ENCODE assay signal across 8 mouse cellular contexts in genomic region chr13:54503278-54503603, GRCm38 (mm10). TPM values are rescaled to one million over a fixed set of nuclear protein-coding genes. Genes with fewer than 3 reads are reported as not detected.
A peak's percentile ranks its signal among the peaks of the same experiment; 100 is the strongest.
DNase-seq lines count a peak whose midpoint lies in the region; ATAC-seq lines count a peak whose summit lies in the region.

No protein-coding gene starts in this region.

- H3K9ac ChIP-seq in heart, embryonic 15.5 days = peak overlapping the region; percentile 73
- H3K9ac ChIP-seq in hindbrain, embryonic 12.5 days = peak overlapping the region; percentile 84
- peak overlapping the region; percentile 81; the same call in 1 of the 2 replicates for H3K9ac ChIP-seq in midbrain, embryonic 11.5 days (ENCODE audit: low read length)

- H3K27me3 ChIP-seq in heart, embryonic 15.5 days = no peaks in the 10 kb centered on the region; the same call in 1 of the 2 replicates
- peaks cover 3% of the 10 kb centered on the region; the same call in 1 of the 2 replicates for H3K27me3 ChIP-seq in hindbrain, embryonic 12.5 days
- peaks cover 5% of the 10 kb centered on the region; the same call in 1 of the 2 replicates for H3K27me3 ChIP-seq in midbrain, embryonic 11.5 days (ENCODE audit: control insufficient read depth, insufficient read depth, low read length)

- peak overlapping the region; percentile 88 for H3K4me2 ChIP-seq in heart, embryonic 15.5 days
- peak overlapping the region; percentile 60 for H3K4me2 ChIP-seq in hindbrain, embryonic 12.5 days (replicated peaks)
- H3K4me2 ChIP-seq in midbrain, embryonic 11.5 days = peak overlapping the region; percentile 93

- 3% methylated on average over 14 of the region's 14 CpGs for WGBS in heart, embryonic 15.5 days
- WGBS in hindbrain, embryonic 12.5 days = 2% methylated on average over 14 of the region's 14 CpGs
- 3% methylated on average over 14 of the region's 14 CpGs for WGBS in midbrain, embryonic 11.5 days

- peaks cover 16% of the 10 kb centered on the region for H3K4me1 ChIP-seq in heart, embryonic 15.5 days (replicated peaks)
- peaks cover 11% of the 10 kb centered on the region for H3K4me1 ChIP-seq in hindbrain, embryonic 12.5 days
- H3K4me1 ChIP-seq in midbrain, embryonic 11.5 days (ENCODE audit: control insufficient read depth, insufficient read depth, low read length) = peaks cover 9% of the 10 kb centered on the region; the same call in 1 of the 2 replicates

- DNase-seq in heart, postnatal 4 days = no peak
- DNase-seq in MEL-GATA-1-ER (ENCODE audit: extremely low read depth, low read depth) = peak; percentile 12
- peak; percentile 93 for DNase-seq in midbrain, embryonic 11.5 days (ENCODE audit: low spot score, missing footprints)
- no peak for DNase-seq in spleen, postnatal 4 days (ENCODE audit: low spot score in 2 of 2)
- no peak for DNase-seq in gastrocnemius, adult 18-20 months (ENCODE audit: low spot score)
- DNase-seq in thymus, postnatal 36 days = no peak

- no peak overlapping the region for H3K27ac ChIP-seq in heart, embryonic 15.5 days
- peak overlapping the region; percentile 45; the same call in 1 of the 2 replicates for H3K27ac ChIP-seq in hindbrain, embryonic 12.5 days
- no peak overlapping the region for H3K27ac ChIP-seq in midbrain, embryonic 11.5 days (ENCODE audit: low read depth, low read length)

- ATAC-seq in heart, embryonic 15.5 days (replicated peaks; ENCODE audit: insufficient number of reproducible peaks, insufficient read depth, low FRiP score, low read depth) = no peak
- ATAC-seq in hindbrain, embryonic 12.5 days (ENCODE audit: low FRiP score) = peak; percentile 79
- peak; percentile 79 for ATAC-seq in midbrain, embryonic 11.5 days (ENCODE audit: low FRiP score)

- H3K36me3 ChIP-seq in heart, embryonic 15.5 days = no peaks in the 10 kb centered on the region
- H3K36me3 ChIP-seq in hindbrain, embryonic 12.5 days = no peaks in the 10 kb centered on the region
- no peaks in the 10 kb centered on the region for H3K36me3 ChIP-seq in midbrain, embryonic 11.5 days (ENCODE audit: control insufficient read depth, insufficient read depth, low read length)

- H3K9me3 ChIP-seq in heart, embryonic 15.5 days (replicated peaks) = no peaks in the 10 kb centered on the region
- no peaks in the 10 kb centered on the region for H3K9me3 ChIP-seq in hindbrain, embryonic 12.5 days (replicated peaks)
- no peaks in the 10 kb centered on the region for H3K9me3 ChIP-seq in midbrain, embryonic 11.5 days (ENCODE audit: control insufficient read depth, low read length)

- peak overlapping the region; percentile 66 for H3K4me3 ChIP-seq in heart, embryonic 15.5 days
- peak overlapping the region; percentile 59 for H3K4me3 ChIP-seq in hindbrain, embryonic 12.5 days
- peak overlapping the region; percentile 60 for H3K4me3 ChIP-seq in midbrain, embryonic 11.5 days (ENCODE audit: low read depth, low read length)

RNA-seq across cellular contexts. Expression of gene Simc1, which starts 0.3 kb away (rescaled TPM):
- polyA plus RNA-seq in heart, embryonic 15.5 days (2015; fragmentation: Nextera tagmentation; extraction: Ambion mirVana) = 3.4 and 4.6 TPM in 2 replicates
- total RNA-seq in heart, postnatal 4 days (2021) = 1 to 10 TPM; 4.7 to 5.4 TPM
- polyA plus RNA-seq in hindbrain, embryonic 12.5 days (2016; fragmentation: Nextera tagmentation; extraction: Ambion mirVana) = 18.4 and 19.6 TPM in 2 replicates
- polyA plus RNA-seq in midbrain, embryonic 11.5 days (2014; fragmentation: Nextera tagmentation; extraction: Ambion mirVana) = 14.1 and 17.8 TPM in 2 replicates
- total RNA-seq in gastrocnemius, adult 18-20 months (2021) = 1 to 10 TPM; 2.2 to 2.9 TPM

RNA-seq across cellular contexts. Expression of gene Thoc3, which starts 34.6 kb away (rescaled TPM):
- 62.0 and 74.9 TPM in 2 replicates for polyA plus RNA-seq in heart, embryonic 15.5 days (2015; fragmentation: Nextera tagmentation; extraction: Ambion mirVana)
- total RNA-seq in heart, postnatal 4 days (2021) = 10 to 100 TPM; 43.4 to 44.0 TPM
- 123 and 128 TPM in 2 replicates for polyA plus RNA-seq in hindbrain, embryonic 12.5 days (2016; fragmentation: Nextera tagmentation; extraction: Ambion mirVana)
- polyA plus RNA-seq in midbrain, embryonic 11.5 days (2014; fragmentation: Nextera tagmentation; extraction: Ambion mirVana) = 161 and 163 TPM in 2 replicates
- 10 to 100 TPM; 12.8 to 13.5 TPM for total RNA-seq in gastrocnemius, adult 18-20 months (2021)

Comparison
In these comparisons a context has a peak if more than half of its experiments do, and no peak if none do; other contexts are left out.
1. DNase-seq: peak in MEL-GATA-1-ER (single experiment) and midbrain, embryonic 11.5 days (single experiment); none in heart, postnatal 4 days (single experiment), spleen, postnatal 4 days (0 of 2), gastrocnemius, adult 18-20 months (single experiment) and thymus, postnatal 36 days (0 of 2).
2. Peak in every context shown above with its lines, with median percentiles within 50 percentile points of each other: H3K4me2 ChIP-seq, H3K4me3 ChIP-seq and H3K9ac ChIP-seq.